Mouse (Mus musculus) bone marrow, adult 2 months (tissue): ENCODE results near the gene Tnpo2.

Experiments
- CTCF ChIP-seq: fragments of 200-500 bp; IDR thresholded peaks from 2 replicates; pipeline ENCODE4 v1.5.1; 2011; ENCODE audit warnings: low read length, control low read depth; ENCODE audit not compliant: control insufficient read depth, insufficient read depth
- POLR2A ChIP-seq: fragments of 200-500 bp; IDR thresholded peaks from 2 replicates; pipeline ENCODE4 v1.6.1; 2011; ENCODE audit warnings: low read depth, mild to moderate bottlenecking, control low read depth, low read length, borderline replicate concordance; ENCODE audit not compliant: control insufficient read depth

GRCm38 (mm10) chr8:84987903-84988302 lies 48.8 kb upstream of the Tnpo2 start:
- TF ChIP-seq CTCF, result no peak
- TF ChIP-seq POLR2A, result no peak
